Mouse (Mus musculus): ENCODE measurements at regions not wholly inside any gene's neighbourhood (a gene's known extent, or its start where the extent isn't known, plus 50 kb on each side); places are given as distances from the start of the nearest gene placed in this dataset.

DNA sequence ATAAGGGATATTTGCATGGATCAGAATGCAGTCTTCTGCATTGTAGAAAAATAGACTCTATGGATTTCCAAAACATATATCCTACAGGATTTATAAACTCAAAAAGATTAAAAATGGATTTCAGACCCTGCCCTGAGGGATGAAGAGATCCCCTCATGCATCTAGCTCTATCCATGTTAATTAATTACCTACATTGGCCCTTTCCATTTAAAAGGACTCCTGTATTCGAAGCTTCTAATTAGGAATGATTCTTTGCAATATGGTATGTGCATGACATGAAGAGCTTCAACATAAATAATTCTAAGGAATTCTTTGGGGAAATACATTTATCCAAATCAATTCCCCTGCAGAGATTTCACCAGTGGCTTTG, 444.2 kb downstream of the Psat1 start:
- DNase-seq (ENCODE audit: extremely low spot score in 1 of 2, low spot score in 1 of 2): no peak

DNA sequence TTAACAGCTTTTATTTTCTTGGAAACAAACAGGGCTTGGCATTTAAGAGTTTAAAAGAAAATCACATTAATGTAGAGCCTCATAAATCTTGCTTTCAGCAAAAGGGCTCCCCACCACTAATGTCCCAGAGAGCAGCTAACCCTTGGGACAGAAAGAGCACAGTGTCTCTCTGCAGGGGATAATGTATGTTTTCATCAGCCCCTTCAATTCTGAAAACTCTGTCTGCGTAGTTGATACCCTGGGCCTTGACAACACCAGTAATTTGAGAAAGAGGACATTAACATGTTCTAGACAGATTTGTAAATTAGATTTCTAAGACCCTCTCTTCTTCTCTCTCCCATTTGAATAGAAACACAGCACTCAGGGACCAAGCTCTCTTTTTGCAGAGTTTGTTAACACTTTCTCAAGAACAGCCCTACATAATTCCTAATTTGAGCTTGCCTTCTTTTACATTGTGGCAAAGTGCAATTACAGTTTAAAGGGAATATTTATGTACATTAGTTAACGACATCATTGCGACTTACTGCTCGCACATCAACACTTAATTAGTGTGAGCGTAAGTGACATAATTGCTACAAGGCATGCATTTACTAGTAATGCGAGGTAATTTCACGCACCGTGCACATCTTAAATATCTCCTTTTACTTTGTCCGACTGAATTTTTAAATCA, 444.7 kb downstream of the Psat1 start:
- no peak for DNase-seq (ENCODE audit: extremely low spot score in 1 of 2, low spot score in 1 of 2)

DNA sequence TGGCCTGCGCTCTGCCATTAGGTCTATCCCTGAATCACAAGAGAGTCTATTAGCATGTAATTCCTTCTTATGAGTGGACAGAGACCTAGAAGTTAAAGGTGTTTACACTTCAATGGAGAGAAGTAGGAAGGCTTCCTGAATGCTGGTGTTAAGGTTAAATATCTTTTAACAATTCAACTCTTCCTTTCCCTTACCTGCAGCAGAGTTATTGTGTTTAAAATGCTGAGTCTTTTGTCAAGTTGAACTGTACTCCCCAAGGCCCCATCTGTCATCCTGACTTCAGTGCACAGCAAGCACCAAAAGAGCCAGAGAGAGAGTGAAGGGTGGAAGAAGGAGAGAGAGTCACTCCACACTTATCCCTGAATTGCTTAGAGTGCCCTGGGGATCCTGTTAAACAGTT, 451.6 kb downstream of the Psat1 start:
- DNase-seq (ENCODE audit: extremely low spot score in 1 of 2, low spot score in 1 of 2): no peak

DNA sequence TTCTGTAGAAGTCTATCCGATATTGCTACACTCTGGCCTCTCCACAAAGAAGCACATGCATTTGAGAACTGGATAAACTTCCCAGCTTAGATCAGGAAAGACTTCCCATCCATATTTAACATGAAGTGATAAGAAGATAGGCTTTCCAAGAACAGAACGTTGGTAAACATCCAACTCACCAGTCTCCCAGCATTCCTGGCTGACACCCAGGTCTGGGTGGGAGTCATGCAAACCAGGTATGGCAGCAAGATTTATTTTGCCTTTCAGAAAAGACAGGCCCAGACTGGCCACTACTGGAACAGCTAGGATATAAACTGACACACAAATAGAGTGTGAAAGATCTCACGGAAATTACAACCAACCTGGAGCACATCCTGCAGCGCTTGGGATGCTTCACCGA, 459.6 kb downstream of the Psat1 start:
- DNase-seq (ENCODE audit: extremely low spot score in 1 of 2, low spot score in 1 of 2): peak in 1 of 2 experiments; percentile 15

DNA sequence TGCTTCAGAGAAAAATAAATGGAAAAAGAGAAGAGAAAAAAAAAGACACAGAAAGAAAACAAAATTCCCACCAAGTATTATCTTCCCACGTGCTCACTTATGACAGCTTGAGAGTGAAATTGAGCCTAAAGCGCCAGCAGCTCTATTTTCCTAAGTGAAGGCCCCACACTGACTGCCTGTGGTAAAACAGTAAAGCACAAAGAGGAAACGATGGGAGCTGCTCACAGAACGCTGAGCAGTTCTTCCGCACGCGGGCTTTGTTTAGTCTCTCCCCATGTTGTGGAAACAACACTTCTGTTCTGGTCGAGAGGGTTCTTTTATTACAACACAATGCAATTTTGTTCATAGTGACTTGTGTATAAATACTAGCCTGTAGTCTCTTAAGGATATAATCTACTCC, 465.5 kb downstream of the Psat1 start:
- DNase-seq (ENCODE audit: extremely low spot score in 1 of 2, low spot score in 1 of 2): no peak

DNA sequence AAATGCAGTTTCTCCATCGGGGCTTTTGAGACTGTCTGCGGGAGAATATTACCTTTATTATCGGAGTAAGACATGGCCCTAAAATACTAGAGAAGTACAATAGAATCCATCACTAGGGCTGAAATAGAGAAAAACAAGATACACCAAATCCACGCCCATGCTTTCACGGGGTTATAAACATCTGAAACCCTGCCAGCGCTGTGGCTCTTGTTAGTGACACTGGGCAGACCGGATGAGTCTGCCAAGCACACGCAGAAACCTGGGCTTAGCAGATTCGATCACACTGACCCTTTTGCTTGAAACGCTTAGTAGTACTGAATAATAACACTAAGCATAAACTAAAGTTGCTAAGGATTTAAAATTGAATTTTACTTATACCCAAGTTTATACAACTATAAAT, 477.6 kb downstream of the Psat1 start:
- no peak for DNase-seq (ENCODE audit: extremely low spot score in 1 of 2, low spot score in 1 of 2)

DNA sequence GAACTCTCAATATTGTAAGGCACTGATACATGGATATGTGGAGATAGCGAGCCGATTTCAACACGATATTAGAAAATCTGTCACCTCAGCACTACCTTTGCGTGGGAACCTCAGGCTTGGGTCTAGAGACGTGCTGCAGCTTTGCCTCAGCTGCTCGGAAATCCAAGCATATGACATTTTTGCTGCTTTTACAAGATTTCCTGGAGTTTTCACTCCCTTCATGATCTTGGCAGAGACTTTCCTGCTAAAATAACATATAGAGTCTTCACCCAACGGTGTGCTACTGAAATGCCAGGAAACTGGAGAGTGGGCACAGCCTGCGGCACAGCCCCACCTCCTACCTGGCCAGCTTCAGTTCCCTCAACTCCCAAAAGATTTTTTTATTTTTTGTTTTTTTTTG, 480.4 kb downstream of the Psat1 start:
- DNase-seq (ENCODE audit: extremely low spot score in 1 of 2, low spot score in 1 of 2): peak; percentile 30 to 60

- no peak for DNase-seq (ENCODE audit: extremely low spot score in 1 of 2, low spot score in 1 of 2)
Observed at GRCm38 (mm10) chr19:15465063-15465760, 481.9 kb downstream of the Psat1 start.

DNA sequence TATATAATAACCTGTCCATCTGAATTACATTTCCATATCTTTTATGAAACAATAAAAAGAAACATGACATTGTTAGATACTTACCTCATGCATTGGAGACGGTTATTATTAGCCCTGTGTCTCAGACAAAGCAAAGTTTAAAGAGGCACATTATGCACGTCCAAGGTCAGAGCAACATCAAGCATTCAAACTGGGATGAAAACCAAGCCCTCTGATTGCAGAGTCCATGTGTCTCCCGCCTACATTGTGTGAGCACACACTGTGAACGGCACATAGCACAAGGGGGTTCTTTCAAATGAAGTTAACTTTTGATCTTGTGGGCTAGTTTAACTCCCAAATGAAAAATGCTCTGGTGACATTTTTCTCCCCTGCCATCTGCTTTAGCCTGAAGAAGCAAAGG, 489.3 kb downstream of the Psat1 start:
- DNase-seq (ENCODE audit: extremely low spot score in 1 of 2, low spot score in 1 of 2): no peak

DNA sequence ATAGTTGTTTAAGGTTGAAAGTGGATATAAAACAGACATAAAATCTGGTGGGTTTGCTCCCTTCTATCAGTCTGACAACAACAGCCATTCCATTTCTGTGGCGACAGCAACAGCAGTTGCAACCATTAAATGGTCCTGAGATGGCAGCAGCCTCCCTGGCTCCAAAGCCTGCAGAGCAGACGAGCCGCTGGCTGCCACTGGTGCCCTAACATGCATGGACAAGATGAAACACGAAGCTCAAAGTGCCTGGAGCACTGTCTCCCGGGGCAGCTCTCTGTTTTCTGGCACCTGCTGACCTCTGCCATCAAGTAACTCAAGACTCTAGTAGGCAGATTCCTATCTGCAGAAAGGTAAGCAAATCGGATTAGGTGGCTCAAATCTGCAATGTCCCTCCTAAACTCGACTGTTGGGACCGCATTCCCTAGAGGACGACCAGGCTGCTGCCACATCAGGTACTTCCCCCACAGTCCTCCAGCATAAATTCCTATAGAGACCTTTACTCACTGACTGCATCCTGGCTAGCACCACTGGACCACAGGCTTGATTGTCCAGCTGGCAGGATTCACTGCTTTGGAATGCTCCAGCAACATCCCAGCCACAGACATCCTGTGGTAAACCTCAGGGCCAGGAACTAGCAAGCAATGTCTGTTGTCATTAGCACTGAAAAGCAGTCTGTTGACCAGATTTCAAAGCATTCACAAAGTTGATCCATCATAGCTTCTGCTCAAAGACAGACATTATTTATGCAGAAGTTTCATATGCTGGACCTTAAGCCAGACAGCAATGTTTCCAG, 490.0 kb downstream of the Psat1 start:
- DNase-seq (ENCODE audit: extremely low spot score in 1 of 2, low spot score in 1 of 2): no peak

GRCm38 (mm10) chr19:15448989-15449388, 498.1 kb downstream of the Psat1 start:
- DNase-seq (ENCODE audit: extremely low spot score in 1 of 2, low spot score in 1 of 2): no peak

- DNase-seq (ENCODE audit: extremely low spot score in 1 of 2, low spot score in 1 of 2): peak in 1 of 2 experiments; percentile 21
Observed at GRCm38 (mm10) chr19:15431798-15432197, 515.3 kb downstream of the Psat1 start.

- peak in 1 of 2 experiments; percentile 34 for DNase-seq (ENCODE audit: extremely low spot score in 1 of 2, low spot score in 1 of 2)
Observed at GRCm38 (mm10) chr19:15421311-15421710, 525.8 kb downstream of the Psat1 start.

GRCm38 (mm10) chr19:15398624-15399023, 548.5 kb downstream of the Psat1 start:
- DNase-seq (ENCODE audit: extremely low spot score in 1 of 2, low spot score in 1 of 2): no peak

- peak in 1 of 2 experiments; percentile 2 for DNase-seq (ENCODE audit: extremely low spot score in 1 of 2, low spot score in 1 of 2)
Observed at GRCm38 (mm10) chr19:15371682-15372081, 575.5 kb downstream of the Psat1 start.

DNA sequence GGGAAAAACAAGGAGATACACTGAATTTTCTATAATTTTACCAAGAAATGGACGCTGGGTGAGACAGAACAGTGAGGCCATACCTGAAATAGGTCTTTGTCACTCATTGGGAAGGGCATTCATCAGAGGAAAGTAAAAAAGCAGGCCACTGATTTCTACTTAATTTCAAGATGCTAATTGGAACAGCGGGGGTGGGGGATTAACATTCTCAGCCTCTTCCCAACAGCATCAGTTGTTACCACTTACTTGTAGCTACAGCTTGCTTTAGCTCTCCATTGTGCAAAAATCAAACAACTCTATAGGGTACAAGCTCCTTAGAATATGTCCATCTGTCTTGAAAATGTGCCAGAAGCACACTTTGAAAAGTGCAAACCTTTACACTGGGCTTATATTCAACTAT, 580.2 kb downstream of the Psat1 start:
- DNase-seq (ENCODE audit: extremely low spot score in 1 of 2, low spot score in 1 of 2): no peak

DNA sequence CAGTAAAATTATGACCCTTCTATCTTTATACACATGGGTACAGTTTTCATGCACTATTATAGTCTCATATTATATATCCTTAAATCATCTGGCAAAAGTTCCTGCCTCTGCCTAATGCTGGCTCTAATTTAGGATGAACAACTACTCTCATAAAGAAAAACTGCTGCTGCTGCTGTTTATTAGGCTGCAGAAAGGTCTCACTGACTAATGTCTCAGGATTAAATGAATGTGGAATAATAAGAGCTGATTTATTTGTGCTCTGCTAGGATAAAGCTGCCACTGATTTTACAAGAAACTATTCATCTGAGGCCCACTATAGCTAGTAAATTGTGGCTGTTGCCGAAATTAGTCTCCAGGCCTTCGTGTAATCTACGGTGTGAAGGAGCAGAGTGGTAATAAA, 590.0 kb downstream of the Psat1 start:
- no peak for DNase-seq (ENCODE audit: extremely low spot score in 1 of 2, low spot score in 1 of 2)

GRCm38 (mm10) chr19:15348356-15348755, 598.8 kb downstream of the Psat1 start:
- DNase-seq (ENCODE audit: extremely low spot score in 1 of 2, low spot score in 1 of 2): no peak

DNA sequence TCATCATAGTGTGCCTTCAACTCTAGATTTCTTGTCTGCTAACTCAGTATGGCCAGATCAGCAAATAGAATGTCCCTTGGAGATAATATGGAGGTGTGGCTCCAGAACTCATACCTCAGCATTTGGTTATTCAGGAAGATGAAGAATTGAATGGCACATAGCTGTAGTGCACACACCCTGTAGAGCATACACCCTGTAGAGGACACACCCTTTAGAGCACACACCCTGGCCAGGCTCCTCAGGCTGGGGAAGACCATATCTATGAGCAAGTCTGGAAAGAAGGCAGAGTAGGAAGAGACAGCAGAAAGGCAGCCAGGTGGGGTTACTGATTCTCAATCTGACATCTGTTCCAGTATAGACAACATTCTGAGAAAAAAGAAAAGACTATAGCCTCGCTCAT, 604.9 kb downstream of the Psat1 start:
- no peak for DNase-seq (ENCODE audit: extremely low spot score in 1 of 2, low spot score in 1 of 2)

DNA sequence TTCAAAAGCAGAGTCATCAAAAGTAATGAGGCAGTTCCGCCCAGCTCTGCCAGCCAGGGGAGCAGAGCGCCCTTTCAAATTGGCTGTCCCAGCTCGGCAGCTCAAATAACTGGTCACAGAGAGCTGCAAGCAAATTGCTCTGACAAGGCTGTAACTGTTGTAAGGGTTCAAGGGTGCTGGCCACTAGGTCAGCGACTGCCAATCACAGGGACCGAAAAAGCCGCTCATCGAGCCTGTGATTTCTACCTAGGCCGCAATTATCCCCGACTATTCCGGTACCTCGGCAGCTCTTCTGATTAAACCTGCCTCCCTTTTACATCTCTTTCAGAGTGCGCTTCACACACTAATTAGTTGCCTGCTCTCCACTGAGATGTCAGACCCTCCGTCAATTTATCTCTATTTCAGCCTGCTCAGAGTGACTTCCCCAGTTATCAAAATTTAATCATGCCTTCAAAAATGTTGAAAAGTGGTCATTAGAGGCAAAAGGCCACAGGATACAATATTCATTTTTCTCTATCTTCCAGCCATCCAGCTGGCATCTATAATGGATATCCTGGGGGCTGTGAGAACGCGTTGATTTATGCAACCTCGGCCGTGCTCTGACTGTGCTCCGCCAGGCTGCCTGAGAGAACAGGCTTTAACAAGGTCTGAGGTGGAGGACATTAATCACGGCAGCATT, 606.7 kb downstream of the Psat1 start:
- DNase-seq (ENCODE audit: extremely low spot score in 1 of 2, low spot score in 1 of 2): peak in 1 of 2 experiments; percentile 20

GRCm38 (mm10) chr19:15339979-15340304, 607.2 kb downstream of the Psat1 start:
- no peak for DNase-seq (ENCODE audit: extremely low spot score in 1 of 2, low spot score in 1 of 2)

All from frontal cortex, adult 2 months (tissue).